Mouse (Mus musculus) small intestine, adult 2 months (tissue): ENCODE data around the gene Tle6.

ENCODE experiments used
- CTCF ChIP-seq: fragments of 200-500 bp; IDR thresholded peaks from 2 replicates; pipeline ENCODE4 v1.5.1; 2012; ENCODE audit warnings: low read depth, mild to moderate bottlenecking, control low read depth, inconsistent platforms, low read length, moderate library complexity, mixed read lengths; ENCODE audit not compliant: insufficient replicate concordance, insufficient read length; ENCODE audit errors: extremely low read depth
- POLR2A ChIP-seq: fragments of 200-500 bp; IDR thresholded peaks from 2 replicates; pipeline ENCODE4 v1.6.1; 2012; ENCODE audit warnings: low read depth, mild to moderate bottlenecking, control low read depth, inconsistent platforms, low read length, moderate library complexity

DNA sequence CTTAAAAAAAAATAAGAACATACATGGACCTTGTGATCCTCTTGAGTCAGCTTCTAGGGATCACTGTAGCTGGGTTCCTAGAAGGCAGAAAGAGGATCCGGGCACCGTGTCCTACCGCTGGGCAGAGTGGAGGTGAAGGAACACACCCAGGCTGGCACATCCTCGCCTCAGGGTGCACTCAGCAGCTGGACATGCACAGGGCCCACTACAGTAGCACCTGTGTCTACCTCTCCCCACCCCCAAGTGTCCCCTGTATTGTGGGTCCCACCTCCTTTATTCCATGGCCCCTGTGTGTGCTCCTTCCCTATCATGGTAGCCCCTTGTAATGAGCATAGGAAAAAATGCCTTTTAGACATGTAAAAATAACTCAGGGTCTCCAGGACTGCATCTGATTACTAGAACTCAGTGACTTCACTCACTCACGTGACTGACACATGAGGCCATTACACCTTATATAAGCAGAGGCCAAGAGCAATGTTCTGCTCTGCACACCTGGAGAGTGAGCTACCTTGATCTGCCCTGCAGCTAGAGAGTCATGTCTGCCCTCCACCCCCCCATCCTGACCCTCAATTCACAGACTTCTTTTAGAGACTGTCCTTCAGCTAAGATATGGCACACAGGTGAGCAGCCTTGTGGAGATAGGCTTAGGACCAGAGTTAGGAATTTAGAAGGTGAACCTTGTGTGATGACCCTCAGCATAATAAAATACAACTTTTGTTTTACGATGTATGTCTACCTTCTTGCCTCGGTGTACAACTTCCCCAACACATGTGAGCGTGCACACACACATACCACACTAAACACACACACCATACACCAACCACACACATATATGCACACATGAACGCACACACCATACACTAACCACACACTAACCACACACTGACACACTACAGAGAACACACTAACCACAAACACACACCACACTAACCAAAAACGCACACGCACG, 3.4 kb upstream of the Tle6 start:
- TF ChIP-seq POLR2A (no peak), CTCF (no peak)
